Mouse (Mus musculus): ENCODE measurements around the gene Pi4k2b. TPM values are rescaled to one million over a fixed set of nuclear protein-coding genes. Genes with fewer than 3 reads are reported as not detected.
"Not testable (repeated sequence)": the region's sequence is repeated elsewhere in the genome, so short reads cannot be mapped to it uniquely, and the experiment has no call there.

Pi4k2b gene
- 22.6 and 36.0 TPM in 2 replicates for polyA plus RNA-seq (2012; ENCODE audit: insufficient read depth, low replicate concordance)

- H3K27me3 ChIP-seq (replicated peaks), result no peaks in the 10 kb centered on the region
- peaks cover 23% of the 10 kb centered on the region for H3K4me1 ChIP-seq
- TF ChIP-seq FLI1 (IDR thresholded peaks at IDR 0.05; ENCODE audit: low read length) (no peak), GATA1 (IDR thresholded peaks at IDR 0.05; ENCODE audit: borderline replicate concordance, low read length) (no peak)
- H3K9me3 ChIP-seq, result peaks cover 3% of the 10 kb centered on the region; the same call in 1 of the 2 replicates
- peaks cover 23% of the 10 kb centered on the region for H3K36me3 ChIP-seq (replicated peaks; ENCODE audit: low read length)
- peak within 1 kb of the TSS; percentile 99 for H3K4me3 ChIP-seq (replicated peaks)
These were observed at the start of gene Pi4k2b for GRCm38 (mm10) chr5:52741391-52742111. Pi4k2b (plus strand) TSS chr5:52741574.

DNA sequence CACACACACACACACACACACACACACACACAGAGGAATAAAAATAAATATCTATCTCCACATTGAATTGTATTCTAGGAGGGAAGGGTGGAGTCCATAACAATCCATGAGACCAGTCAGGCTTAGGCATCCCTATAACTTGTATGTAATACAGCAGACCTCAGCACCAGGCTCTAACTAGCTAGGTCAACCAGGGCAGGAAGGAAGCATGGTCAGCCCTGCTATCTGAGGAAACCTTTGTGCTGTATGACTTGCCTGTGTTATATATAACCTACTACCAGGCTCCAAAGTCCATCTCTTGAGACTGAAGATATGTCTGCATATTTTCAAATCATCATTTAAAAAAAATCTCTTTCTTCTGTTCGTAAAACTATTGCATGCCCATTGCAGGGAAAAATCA, 44.1 kb upstream of the Pi4k2b start:
- Histone ChIP-seq H3K36me3 (replicated peaks; ENCODE audit: low read length) (no peaks in the 10 kb centered on the region), H3K4me1 (peaks cover 26% of the 10 kb centered on the region), H3K4me3 (replicated peaks) (peak overlapping the region; percentile 76), H3K9me3 (no peaks in the 10 kb centered on the region), H3K27me3 (replicated peaks) (no peaks in the 10 kb centered on the region)
- TF ChIP-seq GATA1 (IDR thresholded peaks at IDR 0.05; ENCODE audit: borderline replicate concordance, low read length) (peak; percentile 13; the same call in 1 of the 3 replicates), FLI1 (IDR thresholded peaks at IDR 0.05; ENCODE audit: low read length) (no peak)

DNA sequence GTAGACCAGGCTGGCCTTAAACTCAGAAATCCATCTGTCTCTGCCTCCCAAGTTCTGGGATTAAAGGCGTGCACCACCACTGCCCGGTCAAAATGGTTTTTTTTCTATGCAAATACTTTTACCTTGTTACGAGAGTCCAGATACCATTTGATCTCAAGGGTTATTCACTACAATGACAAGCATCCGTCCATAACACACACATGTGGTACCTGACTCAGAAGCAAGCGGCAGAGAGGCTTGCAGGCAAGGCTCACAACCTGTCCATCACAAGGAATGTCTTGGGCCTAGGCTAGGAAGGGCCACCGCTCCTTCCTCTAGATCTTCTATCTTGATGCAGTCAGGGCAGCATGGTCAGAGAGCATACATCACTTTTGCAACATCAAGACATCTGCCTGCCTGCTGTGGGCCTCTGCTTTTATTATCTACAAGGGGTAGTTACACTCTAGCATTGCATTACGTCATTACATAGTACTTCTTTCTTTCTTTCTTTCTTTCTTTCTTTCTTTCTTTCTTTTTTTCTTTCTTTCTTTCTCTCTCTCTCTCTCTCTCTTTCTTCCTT, 43.4 kb upstream of the Pi4k2b start:
- Histone ChIP-seq H3K4me1 (peaks cover 26% of the 10 kb centered on the region), H3K4me3 (replicated peaks) (peak overlapping the region; percentile 65)
- H3K36me3 ChIP-seq (replicated peaks; ENCODE audit: low read length); H3K9me3 ChIP-seq; H3K27me3 ChIP-seq (replicated peaks): not testable (repeated sequence)

GRCm38 (mm10) chr5:52704562-52704961, 36.8 kb upstream of the Pi4k2b start:
- H3K9me3 ChIP-seq, result no peaks in the 10 kb centered on the region
- no peaks in the 10 kb centered on the region for H3K27me3 ChIP-seq (replicated peaks)
- no peak for TF ChIP-seq FLI1 (IDR thresholded peaks at IDR 0.05; ENCODE audit: low read length)
- no peaks in the 10 kb centered on the region for H3K36me3 ChIP-seq (replicated peaks; ENCODE audit: low read length)
- no peak overlapping the region for H3K4me3 ChIP-seq (replicated peaks)
- H3K4me1 ChIP-seq, result no peaks in the 10 kb centered on the region

- Histone ChIP-seq H3K4me3 (replicated peaks) (peak overlapping the region; percentile 42), H3K36me3 (replicated peaks; ENCODE audit: low read length) (no peaks in the 10 kb centered on the region), H3K9me3 (no peaks in the 10 kb centered on the region), H3K4me1 (peaks cover 26% of the 10 kb centered on the region), H3K27me3 (replicated peaks) (no peaks in the 10 kb centered on the region)
- TF ChIP-seq FLI1 (IDR thresholded peaks at IDR 0.05; ENCODE audit: low read length), result no peak
- TF ChIP-seq GATA1 (IDR thresholded peaks at IDR 0.05; ENCODE audit: borderline replicate concordance, low read length), result no peak
These were observed 28.7 kb upstream of the Pi4k2b start for GRCm38 (mm10) chr5:52712704-52713103.

DNA sequence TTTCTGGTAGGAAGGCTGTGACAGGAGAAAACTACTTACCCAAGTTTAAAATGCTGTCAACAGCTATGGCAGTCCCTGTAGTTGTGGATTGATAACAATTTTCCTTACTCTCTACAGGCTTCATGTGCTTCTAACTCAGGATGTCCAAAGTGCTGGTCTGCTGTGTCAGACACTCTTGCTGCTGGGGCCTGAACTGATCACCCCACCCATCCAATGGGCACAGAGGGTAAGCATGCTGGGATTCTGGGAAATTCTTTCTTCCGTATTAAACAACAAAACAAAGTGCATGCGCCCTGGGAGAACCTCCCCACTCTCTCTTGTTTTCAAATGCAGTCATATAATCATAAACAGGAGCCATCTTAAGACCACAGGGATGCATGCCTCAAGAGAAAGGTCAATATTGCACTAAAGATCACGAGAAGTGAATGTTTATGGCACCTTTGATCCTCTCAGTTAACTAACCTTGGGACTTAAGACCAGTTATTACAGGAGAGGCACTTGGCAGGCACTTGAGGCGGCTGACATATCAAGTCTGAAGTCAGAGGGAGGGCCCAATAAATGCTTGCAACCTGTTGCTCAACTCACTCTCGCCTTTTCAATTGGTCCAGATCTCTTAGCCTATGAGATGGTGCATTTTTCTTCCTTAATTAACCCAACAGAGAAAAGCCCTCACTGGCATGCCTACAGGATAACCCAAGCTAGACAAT, 24.5 kb upstream of the Pi4k2b start:
- Histone ChIP-seq H3K4me1 (peaks cover 26% of the 10 kb centered on the region), H3K36me3 (replicated peaks; ENCODE audit: low read length) (no peaks in the 10 kb centered on the region), H3K9me3 (no peaks in the 10 kb centered on the region), H3K4me3 (replicated peaks) (no peak overlapping the region), H3K27me3 (replicated peaks) (peaks cover 3% of the 10 kb centered on the region)
- TF ChIP-seq FLI1 (IDR thresholded peaks at IDR 0.05; ENCODE audit: low read length), result no peak

DNA sequence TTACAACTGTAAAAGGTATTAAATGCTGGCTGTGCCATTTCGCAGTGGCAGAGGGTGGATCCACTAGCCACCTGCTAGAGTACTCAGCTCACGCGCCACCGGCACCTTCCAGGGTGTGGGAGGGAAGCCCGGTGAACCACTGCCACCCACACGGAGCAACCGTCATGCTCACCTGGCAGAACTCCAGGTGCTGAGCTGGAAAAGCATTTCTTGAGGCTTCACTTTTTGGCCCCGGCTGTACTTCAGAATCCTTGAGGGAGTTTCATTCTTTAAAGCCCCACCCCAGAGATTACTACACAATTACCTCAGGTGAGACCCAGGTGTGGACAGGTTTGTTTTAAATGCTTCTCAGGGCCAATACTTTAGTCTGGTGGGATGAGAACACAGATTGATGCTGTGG, 20.4 kb upstream of the Pi4k2b start:
- Histone ChIP-seq H3K4me1 (peaks cover 4% of the 10 kb centered on the region; the same call in 1 of the 2 replicates), H3K9me3 (no peaks in the 10 kb centered on the region), H3K36me3 (replicated peaks; ENCODE audit: low read length) (no peaks in the 10 kb centered on the region), H3K4me3 (replicated peaks) (no peak overlapping the region), H3K27me3 (replicated peaks) (peaks cover 3% of the 10 kb centered on the region)
- TF ChIP-seq FLI1 (IDR thresholded peaks at IDR 0.05; ENCODE audit: low read length) (no peak), GATA1 (IDR thresholded peaks at IDR 0.05; ENCODE audit: borderline replicate concordance, low read length) (no peak)

DNA sequence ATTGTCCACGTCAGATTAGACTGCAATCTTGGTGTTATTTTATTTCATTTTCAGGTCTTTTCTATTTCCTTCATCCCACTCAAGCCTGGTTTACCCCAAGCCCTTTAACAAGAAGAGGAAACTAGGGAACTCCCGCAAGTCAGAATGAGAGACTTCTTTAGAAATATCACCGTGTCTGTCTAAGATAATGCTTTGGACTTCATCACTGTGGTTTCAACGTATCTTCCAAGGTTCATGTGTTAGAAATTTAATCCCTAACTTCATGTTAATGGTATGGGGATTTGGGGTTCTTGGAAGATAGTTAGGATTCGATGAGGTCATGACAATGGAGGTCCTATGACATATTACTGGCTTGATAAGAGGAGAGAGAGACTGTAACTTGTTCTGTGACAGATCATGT, 13.6 kb upstream of the Pi4k2b start:
- Histone ChIP-seq H3K4me1 (peaks cover 7% of the 10 kb centered on the region; the same call in 1 of the 2 replicates), H3K9me3 (no peaks in the 10 kb centered on the region), H3K36me3 (replicated peaks; ENCODE audit: low read length) (no peaks in the 10 kb centered on the region), H3K4me3 (replicated peaks) (no peak overlapping the region), H3K27me3 (replicated peaks) (peaks cover 4% of the 10 kb centered on the region)
- TF ChIP-seq FLI1 (IDR thresholded peaks at IDR 0.05; ENCODE audit: low read length) (no peak), GATA1 (IDR thresholded peaks at IDR 0.05; ENCODE audit: borderline replicate concordance, low read length) (no peak)

- no peaks in the 10 kb centered on the region for H3K36me3 ChIP-seq (replicated peaks; ENCODE audit: low read length)
- peaks cover 12% of the 10 kb centered on the region; the same call in 1 of the 2 replicates for H3K4me1 ChIP-seq
- no peak overlapping the region for H3K4me3 ChIP-seq (replicated peaks)
- TF ChIP-seq FLI1 (IDR thresholded peaks at IDR 0.05; ENCODE audit: low read length), result no peak
- no peak for TF ChIP-seq GATA1 (IDR thresholded peaks at IDR 0.05; ENCODE audit: borderline replicate concordance, low read length)
- H3K27me3 ChIP-seq (replicated peaks), result peaks cover 7% of the 10 kb centered on the region
- peaks cover 3% of the 10 kb centered on the region; the same call in 1 of the 2 replicates for H3K9me3 ChIP-seq
These were observed 8.6 kb upstream of the Pi4k2b start for GRCm38 (mm10) chr5:52732811-52733210.

DNA sequence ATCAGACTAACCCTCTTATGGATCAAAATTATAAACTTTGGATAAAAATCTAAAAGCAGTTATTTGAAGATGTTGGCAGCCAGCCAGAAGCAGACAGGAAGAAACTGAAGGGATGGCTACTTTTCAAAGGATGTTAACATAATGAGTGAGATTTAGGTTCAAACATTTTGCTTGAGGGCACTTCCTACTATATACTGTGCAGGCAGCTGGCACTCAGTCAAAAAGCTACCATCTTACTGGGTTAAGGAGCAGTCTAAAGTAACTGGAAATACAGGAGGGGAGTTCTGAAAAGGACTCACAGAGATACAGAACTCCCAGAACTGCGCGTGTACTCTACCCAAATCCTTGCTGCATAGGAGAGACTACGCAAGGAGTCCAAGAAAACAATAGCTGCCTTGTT, 5.3 kb upstream of the Pi4k2b start:
- no peak for TF ChIP-seq GATA1 (IDR thresholded peaks at IDR 0.05; ENCODE audit: borderline replicate concordance, low read length)
- no peak overlapping the region for H3K4me3 ChIP-seq (replicated peaks)
- H3K9me3 ChIP-seq, result peaks cover 3% of the 10 kb centered on the region; the same call in 1 of the 2 replicates
- H3K4me1 ChIP-seq, result peaks cover 11% of the 10 kb centered on the region; the same call in 1 of the 2 replicates
- H3K27me3 ChIP-seq (replicated peaks), result peaks cover 4% of the 10 kb centered on the region
- H3K36me3 ChIP-seq (replicated peaks; ENCODE audit: low read length), result no peaks in the 10 kb centered on the region

Data from megakaryocyte, embryonic 14.5 days (primary cell).